Mouse (Mus musculus) spleen, postnatal 4 days (tissue): ENCODE results near the gene Pea15a.

Experiments
- DNase-seq, 2 experiments: peaks; one replicate each; pipeline ENCODE4 v3.0.0; 2022; ENCODE audit warnings: low spot score in 2 of 2

Pea15a gene

GRCm38 (mm10) chr1:172204814-172205740, 1.5 kb downstream of the Pea15a start:
- DNase-seq, result no peak

- DNase-seq, result no peak
These were observed 2.4 kb downstream of the Pea15a start for GRCm38 (mm10) chr1:172204033-172204813.

- DNase-seq, result no peak
These were observed 3.0 kb downstream of the Pea15a start for GRCm38 (mm10) chr1:172203566-172203965.

- no peak for DNase-seq
These were observed 3.6 kb downstream of the Pea15a start for GRCm38 (mm10) chr1:172202894-172203522.

- no peak for DNase-seq
These were observed 4.4 kb downstream of the Pea15a start for GRCm38 (mm10) chr1:172201967-172202880.

GRCm38 (mm10) chr1:172200871-172201447, 5.6 kb downstream of the Pea15a start:
- no peak for DNase-seq

- DNase-seq, result no peak
These were observed 6.4 kb downstream of the Pea15a start for GRCm38 (mm10) chr1:172200161-172200560.

GRCm38 (mm10) chr1:172198996-172199395, 7.6 kb downstream of the Pea15a start:
- DNase-seq, result no peak

- DNase-seq, result no peak
These were observed 8.3 kb downstream of the Pea15a start for GRCm38 (mm10) chr1:172198316-172198715.

- no peak for DNase-seq
These were observed 8.8 kb downstream of the Pea15a start for GRCm38 (mm10) chr1:172197851-172198250.

- no peak for DNase-seq
These were observed 9.5 kb downstream of the Pea15a start for GRCm38 (mm10) chr1:172197146-172197545.

GRCm38 (mm10) chr1:172194435-172194834, 12.2 kb downstream of the Pea15a start:
- no peak for DNase-seq

- no peak for DNase-seq
These were observed 14.4 kb downstream of the Pea15a start for GRCm38 (mm10) chr1:172192217-172192616.

- DNase-seq, result no peak
These were observed 15.0 kb downstream of the Pea15a start for GRCm38 (mm10) chr1:172191578-172191977.

- DNase-seq, result no peak
These were observed 17.7 kb downstream of the Pea15a start for GRCm38 (mm10) chr1:172188891-172189290.

- DNase-seq, result no peak
These were observed 20.0 kb downstream of the Pea15a start for GRCm38 (mm10) chr1:172186401-172187289.

GRCm38 (mm10) chr1:172183915-172184314, 22.7 kb downstream of the Pea15a start:
- no peak for DNase-seq

- no peak for DNase-seq
These were observed 23.5 kb downstream of the Pea15a start for GRCm38 (mm10) chr1:172183056-172183455.

- DNase-seq, result no peak
These were observed 24.8 kb downstream of the Pea15a start for GRCm38 (mm10) chr1:172181777-172182176.

GRCm38 (mm10) chr1:172180881-172181280, 25.7 kb downstream of the Pea15a start:
- DNase-seq, result no peak
